Mouse (Mus musculus) spleen, adult 2 months (tissue): ENCODE measurements at regions not wholly inside any gene's neighbourhood (a gene's known extent, or its start where the extent isn't known, plus 50 kb on each side); places are given as distances from the start of the nearest gene placed in this dataset.

Source experiments
- CTCF ChIP-seq: fragments of 200-500 bp; IDR thresholded peaks from 2 replicates; pipeline ENCODE4 v1.5.1; 2011; ENCODE audit warnings: mild to moderate bottlenecking, inconsistent platforms; ENCODE audit not compliant: insufficient read depth, insufficient read length, insufficient replicate concordance; ENCODE audit errors: extremely low read depth
- POLR2A ChIP-seq: fragments of 200-500 bp; IDR thresholded peaks from 2 replicates; pipeline ENCODE4 v1.6.1; 2011; ENCODE audit warnings: low read depth, low read length, inconsistent platforms

DNA sequence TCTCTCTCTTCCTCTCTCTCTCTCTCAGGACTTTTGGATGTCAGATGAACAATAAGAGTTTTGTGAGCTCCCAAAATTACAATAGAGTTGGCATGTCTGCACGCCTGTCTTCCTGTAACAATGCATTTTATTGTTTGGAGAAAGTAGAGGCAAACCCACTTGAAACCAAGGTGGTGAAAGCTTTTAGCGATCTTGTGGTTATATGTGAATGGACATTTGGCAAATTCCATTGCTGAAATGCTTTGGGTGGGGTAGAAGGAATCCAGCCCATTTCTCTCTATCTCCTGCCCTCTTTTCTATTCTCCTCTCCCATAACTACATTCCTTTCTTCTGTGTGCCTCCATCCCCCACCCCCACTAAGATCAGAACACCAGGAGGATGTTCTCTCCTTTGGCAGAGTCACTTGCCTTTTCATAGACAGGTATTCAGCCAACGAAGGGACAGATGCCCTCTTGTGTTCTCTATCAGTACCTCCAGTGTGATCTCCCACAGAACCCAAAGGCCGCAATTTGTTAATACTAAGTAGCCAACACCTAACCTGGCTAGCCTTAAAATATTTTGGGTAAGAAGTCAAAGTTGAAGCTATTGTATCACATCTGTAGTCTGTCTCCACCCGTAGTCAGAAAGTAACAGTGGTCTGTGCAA, 542.9 kb downstream of the Lmo4 start:
- TF ChIP-seq CTCF, result no peak
- TF ChIP-seq POLR2A, result no peak
